Mouse (Mus musculus) lung, postnatal 0 days (tissue): ENCODE measurements at regions not wholly inside any gene's neighbourhood (a gene's known extent, or its start where the extent isn't known, plus 50 kb on each side); places are given as distances from the start of the nearest gene placed in this dataset.
"Not testable (repeated sequence)": the region's sequence is repeated elsewhere in the genome, so short reads cannot be mapped to it uniquely, and the experiment has no call there.

ENCODE experiments used
- CTCF ChIP-seq: IDR thresholded peaks from 2 replicates; pipeline ENCODE4 v1.5.1; 2016; ENCODE audit warnings: antibody characterized with exemption, mild to moderate bottlenecking
- EP300 ChIP-seq: IDR thresholded peaks from 2 replicates; pipeline ENCODE4 v1.6.1; 2016; ENCODE audit warnings: antibody characterized with exemption, mild to moderate bottlenecking, control low read depth

- not testable (repeated sequence) for TF ChIP-seq CTCF, EP300
These were observed 287.1 kb upstream of the Kcnh8 start for GRCm38 (mm10) chr17:52315456-52315855.
